Mouse (Mus musculus) gastrocnemius, adult 18-20 months (tissue): ENCODE data around the gene Zfp78. TPM values are rescaled to one million over a fixed set of nuclear protein-coding genes. Genes with fewer than 3 reads are reported as not detected.

Experiments
- DNase-seq: peaks from one replicate; pipeline ENCODE4 v3.0.0; 2021; ENCODE audit warnings: low spot score
- total RNA-seq, 2 experiments: library from RNA; stranded (reverse); gene quantifications; 2 replicates each; pipeline ENCODE4 v1.2.3; 2021

The Zfp78 gene
- total RNA-seq, 2 experiments from 2014 or later, result 1.8 to 2.5 TPM

DNA sequence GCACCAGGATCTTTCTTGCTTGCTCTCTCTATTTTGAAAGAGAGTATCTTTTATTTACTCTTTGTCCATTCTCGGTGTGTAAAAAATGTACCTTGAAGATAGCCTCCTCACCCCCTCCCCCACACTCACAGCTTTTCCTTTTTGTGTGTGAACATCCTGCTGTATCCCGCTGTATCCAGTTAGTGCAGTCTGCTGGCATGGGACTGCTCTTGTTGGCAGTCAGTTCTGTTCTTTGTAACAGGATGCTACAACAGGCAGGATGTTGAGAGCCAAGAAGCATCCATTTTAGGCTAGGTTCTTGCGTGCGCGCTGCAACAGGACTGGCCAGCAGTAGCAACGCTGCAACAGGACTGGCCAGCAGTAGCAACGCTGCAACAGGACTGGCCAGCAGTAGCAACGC, 23.9 kb downstream of the Zfp78 start:
- DNase-seq, result peak; percentile 32

DNA sequence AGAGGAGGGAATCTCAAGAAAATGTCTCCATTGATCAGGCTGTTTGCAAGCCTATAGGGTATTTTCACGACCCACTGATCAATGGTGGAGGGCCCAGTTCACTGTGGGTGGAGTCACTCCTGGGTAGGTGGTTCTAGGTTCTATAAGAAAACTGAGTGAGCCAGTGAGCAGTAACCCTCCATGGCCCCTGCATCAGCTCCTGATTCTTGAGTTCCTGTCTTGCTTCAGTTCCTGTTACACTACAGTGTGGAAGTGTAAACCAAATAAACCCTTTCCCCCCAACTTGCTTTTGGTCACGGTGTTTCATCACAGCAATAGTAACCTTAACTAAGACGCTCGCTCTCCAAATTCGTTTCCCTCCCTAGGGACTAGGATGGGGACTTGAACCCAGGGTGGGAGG, 25.9 kb downstream of the Zfp78 start:
- DNase-seq, result no peak

DNA sequence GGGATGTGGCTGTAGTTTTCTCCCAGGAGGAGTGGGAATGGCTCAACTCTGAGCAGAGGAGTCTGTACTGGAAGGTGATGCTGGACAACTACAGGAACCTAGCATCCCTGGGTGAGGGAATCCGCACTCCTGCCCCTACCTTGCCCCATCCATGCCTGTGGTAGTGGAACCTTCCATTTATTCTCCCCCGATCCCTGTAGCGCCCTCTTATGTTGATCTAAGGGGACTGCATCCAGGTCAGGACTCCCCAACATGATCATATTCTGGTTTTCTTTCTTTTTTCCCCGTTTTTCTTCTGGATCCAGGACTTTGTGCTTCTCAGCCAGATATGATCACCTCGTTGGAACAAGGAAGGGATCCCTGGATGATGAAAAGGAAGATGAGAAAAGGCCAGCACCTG, 26.4 kb downstream of the Zfp78 start:
- DNase-seq, result no peak

DNA sequence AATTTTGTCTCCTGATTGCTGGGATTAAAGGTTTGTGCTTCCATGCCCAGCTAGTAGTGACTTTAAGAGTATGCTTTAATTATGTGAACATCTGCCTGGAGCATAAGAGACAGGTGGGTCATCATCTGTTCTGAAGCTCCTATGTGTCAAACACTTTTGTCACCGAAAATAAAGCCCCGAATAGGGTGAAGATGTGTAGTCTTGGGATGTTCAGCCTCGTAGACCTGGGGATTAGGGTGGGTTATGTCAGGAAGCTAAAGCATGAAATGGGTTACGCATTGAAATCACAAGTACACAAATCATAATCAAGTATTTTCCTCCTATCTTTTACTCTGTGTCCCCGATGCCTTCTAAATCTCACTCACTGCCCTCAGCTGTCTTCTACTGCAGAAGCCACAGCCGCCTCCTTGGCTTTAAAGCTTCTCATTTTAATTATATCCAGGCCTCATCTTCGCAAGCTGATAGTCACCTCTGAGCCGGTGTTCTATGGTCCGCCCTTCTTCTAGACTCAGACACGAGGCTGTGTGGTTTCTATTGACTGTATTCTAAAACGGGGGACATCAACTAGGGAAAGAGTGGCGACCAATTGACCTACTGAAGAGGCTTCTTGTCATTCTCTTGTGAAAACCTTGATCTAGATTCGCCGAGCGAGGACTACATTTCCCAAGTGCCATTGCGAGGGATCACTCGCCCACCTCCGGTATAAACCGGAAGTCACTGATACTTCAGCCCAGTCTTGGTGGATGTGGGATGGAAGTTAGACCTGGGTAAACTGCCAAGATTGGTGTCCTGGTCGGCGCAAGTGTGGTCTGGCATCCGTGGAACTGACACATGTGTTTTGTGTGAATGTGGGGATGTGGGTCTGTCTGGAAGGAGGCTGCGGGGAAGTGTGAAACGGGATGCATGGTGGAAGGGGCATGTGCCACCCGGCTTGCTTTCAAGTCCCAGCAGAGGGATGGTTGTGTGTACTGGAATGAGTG, 35.2 kb downstream of the Zfp78 start, which contains the start of gene Smim17:
Gene Smim17 (plus strand): TSS at position 720 of the 980 bp plus-strand sequence.
- peak; percentile 48 for DNase-seq

DNA sequence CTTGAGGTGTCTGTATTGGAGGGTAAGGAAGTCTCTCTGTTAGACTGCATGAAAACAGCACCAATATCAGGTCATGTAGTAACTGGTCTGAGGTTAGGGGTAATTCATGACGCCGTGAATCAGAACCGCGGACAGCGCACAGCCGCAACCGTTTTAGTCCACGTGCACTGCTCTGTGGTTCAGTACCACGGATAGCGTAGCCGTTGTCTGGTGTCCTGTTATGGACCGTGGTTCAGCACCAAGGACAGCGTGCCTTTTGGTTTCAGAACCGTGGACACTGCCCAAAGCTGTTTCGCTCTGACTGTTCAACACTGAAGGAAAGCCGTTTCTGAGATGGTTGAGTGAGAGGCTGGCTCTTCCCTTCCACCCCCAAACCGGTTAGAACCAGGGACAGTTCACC, 47.0 kb downstream of the Zfp78 start, which contains the start of gene Gm20715:
Gene Gm20715 (plus strand): TSS at position 235 of the 400 bp plus-strand sequence.
- DNase-seq, result peak; percentile 94

DNA sequence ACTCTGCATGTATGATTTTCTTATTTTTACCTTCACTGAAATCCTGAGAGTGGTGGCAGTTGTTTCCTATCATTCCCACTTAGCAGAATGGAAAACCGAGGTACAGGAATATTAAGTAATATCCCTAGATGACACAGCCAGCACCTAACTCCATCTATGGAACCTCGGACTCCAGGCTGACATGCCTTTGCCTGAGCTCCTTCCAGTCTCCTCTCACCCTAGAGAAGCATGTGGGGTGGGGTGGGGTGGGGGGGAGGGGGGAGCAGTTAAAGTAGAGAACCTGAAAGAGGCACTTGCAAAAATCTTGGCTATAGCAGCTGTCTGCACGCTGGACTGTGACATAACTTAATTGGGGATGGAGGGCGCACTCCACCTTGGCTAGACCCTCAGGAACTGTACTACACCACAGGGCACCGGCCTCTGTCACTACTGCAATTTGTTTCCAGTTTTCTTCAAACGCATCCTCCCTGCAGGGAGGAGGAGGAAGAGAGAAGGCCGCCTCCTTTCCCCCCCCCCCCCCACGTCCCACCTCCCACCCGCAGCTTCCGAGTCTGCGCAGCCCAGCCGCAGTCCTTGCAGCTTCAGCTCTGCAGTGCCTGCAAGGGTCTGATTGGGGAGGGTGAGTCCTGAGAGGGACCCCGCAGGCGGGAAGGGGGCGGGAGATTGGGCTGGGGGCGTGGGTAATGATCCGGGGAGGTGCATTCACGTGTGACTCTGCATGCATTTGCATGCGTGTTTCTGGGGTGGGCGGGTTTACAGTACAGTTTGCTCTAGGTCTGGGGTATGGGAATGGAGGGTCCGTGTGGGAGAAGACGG, 51.8 kb downstream of the Zfp78 start:
- no peak for DNase-seq

DNA sequence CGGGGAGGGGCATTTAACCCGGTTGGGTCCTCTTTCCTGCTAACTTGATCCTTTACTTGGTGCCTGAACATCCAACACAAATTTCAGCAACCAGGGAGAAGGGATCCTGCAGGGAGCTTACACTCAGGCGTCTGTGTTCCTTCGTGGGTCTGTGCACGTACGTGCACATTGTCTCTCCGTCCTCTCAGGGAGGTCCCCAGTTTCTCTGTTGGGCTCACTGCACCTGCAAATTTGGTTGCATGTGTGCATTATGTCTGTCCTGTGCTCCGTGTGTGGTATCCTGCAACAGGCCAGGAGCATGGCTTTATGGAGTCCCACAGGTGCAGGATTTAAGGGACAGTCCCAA, 52.3 kb downstream of the Zfp78 start:
- no peak for DNase-seq

DNA sequence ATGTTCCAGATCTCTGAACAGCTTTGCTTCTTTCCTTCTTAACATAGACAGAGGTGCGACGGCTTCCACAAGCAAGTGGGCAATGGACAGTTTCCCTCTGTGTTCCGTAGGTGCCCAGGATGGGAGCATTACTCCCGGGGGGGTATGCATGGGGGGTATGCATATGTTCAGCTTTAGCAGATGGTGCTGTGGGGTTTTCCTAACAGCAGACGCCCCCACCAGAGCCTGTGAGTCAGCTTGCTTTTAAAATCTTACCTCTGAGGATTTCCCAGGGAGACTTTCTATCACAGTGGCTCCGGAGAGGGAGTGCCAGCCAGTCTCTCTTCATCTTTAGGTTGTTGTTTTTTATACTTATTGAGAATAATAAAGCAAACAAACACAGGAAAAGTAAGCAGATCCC, 56.8 kb downstream of the Zfp78 start:
- DNase-seq, result no peak

DNA sequence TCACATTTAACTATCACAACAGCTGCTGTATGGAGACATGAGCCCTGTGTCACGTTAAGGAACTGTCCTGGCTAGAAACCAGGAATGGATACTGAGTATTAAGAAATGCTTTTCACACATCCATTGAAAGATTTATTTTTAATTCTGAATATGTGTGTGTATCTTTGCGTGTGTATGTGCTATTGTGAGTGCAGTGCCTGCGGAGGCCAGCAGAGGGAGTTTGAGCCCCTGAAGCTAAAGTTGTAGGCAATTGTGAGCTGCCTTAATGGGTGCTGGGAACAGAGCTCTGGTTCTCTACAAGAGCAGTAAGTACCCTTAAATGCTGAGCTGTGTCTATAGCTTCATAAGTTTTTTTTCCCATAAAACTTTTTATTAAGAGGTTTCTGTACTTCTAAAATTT, 66.3 kb downstream of the Zfp78 start:
- no peak for DNase-seq

DNA sequence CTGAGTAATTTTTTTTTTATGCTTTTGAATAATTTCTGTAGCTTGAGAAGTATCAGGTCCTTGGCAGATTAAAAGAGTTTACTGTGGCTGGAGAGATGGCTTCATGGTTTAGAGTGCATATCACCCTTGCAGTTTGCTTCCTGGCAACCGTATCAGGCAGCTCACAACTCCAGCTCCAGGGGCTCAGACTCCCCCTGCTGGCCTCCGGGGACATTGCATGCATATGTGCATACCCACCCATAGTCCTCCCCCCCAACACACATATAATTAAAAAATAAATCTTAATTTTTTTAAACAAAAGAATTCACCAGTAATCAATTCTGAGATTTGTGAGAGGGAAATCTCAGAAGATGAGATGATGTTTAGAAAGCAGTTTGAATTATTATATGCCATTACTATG, 67.3 kb downstream of the Zfp78 start:
- DNase-seq, result no peak

Other genes with a start within 250 kb of the Zfp78 start
- gene Zfp787, start 207.3 kb upstream of the Zfp78 start, total RNA-seq, result 10 to 100 TPM; 27.2 to 27.6 TPM
- 10 to 100 TPM in 1 of 2 experiments, 1 to 10 TPM in 1; 6.3 to 10.0 TPM for gene Zfp444, start 191.1 kb upstream of the Zfp78 start, total RNA-seq
- gene Galp, start 166.2 kb upstream of the Zfp78 start, total RNA-seq, result not detected
- not detected for gene Zscan5b, start 141.0 kb upstream of the Zfp78 start, total RNA-seq
- gene Epp13, start 110.6 kb upstream of the Zfp78 start, total RNA-seq, result not detected
- 1 to 10 TPM; 3.3 to 4.2 TPM for gene Zfp667, start 76.7 kb upstream of the Zfp78 start, total RNA-seq
- under 1 TPM; 0.43 to 0.50 TPM for gene Zfp583, start 32.0 kb upstream of the Zfp78 start, total RNA-seq
- gene Gm3854, start 19.5 kb upstream of the Zfp78 start, total RNA-seq, result under 1 TPM; 0.32 to 0.45 TPM
- gene Zfp28, start 20.0 kb downstream of the Zfp78 start, total RNA-seq, result 1 to 10 TPM in 1 of 2 experiments, under 1 TPM in 1; 0.90 to 1.0 TPM
- gene Smim17, start 35.4 kb downstream of the Zfp78 start, total RNA-seq, result under 1 TPM; 0.12 to 0.16 TPM
- not detected for gene Gm20715, start 47.0 kb downstream of the Zfp78 start, total RNA-seq
- gene Olfr1344, start 75.4 kb downstream of the Zfp78 start, total RNA-seq, result not detected
- not detected for gene Olfr1336, start 92.9 kb downstream of the Zfp78 start, total RNA-seq
- gene Olfr1346, start 103.8 kb downstream of the Zfp78 start, total RNA-seq, result not detected
- gene Olfr5, start 123.7 kb downstream of the Zfp78 start, total RNA-seq, result not detected
- not detected for gene Olfr1347, start 136.5 kb downstream of the Zfp78 start, total RNA-seq
- not detected for gene Olfr1348, start 145.5 kb downstream of the Zfp78 start, total RNA-seq
- gene Olfr1349, start 159.7 kb downstream of the Zfp78 start, total RNA-seq, result not detected
- not detected for gene Olfr1350, start 201.6 kb downstream of the Zfp78 start, total RNA-seq